Mouse (Mus musculus): ENCODE measurements around the gene Snrpd2. TPM values are rescaled to one million over a fixed set of nuclear protein-coding genes. Genes with fewer than 3 reads are reported as not detected.

Snrpd2 gene
- polyA plus RNA-seq, 1 experiment: 36.7 TPM

- H3K27me3 ChIP-seq (ENCODE audit: control insufficient read depth, insufficient read depth, low read length): no peaks in the 10 kb centered on the region; the same call in 1 of the 2 replicates
- H3K27ac ChIP-seq (ENCODE audit: control insufficient read depth, insufficient read depth, low read length): no peak overlapping the region
- no peak for DNase-seq
- no peak for TF ChIP-seq CTCF (IDR thresholded peaks at IDR 0.05; ENCODE audit: borderline replicate concordance, control insufficient read depth, extremely low read depth, insufficient read depth, low read length, poor library complexity)
- no peak for TF ChIP-seq POLR2A (IDR thresholded peaks at IDR 0.05; ENCODE audit: control insufficient read depth, extremely low read depth, insufficient read depth, low read length, poor library complexity)
- no peaks in the 10 kb centered on the region for H3K36me3 ChIP-seq (ENCODE audit: control insufficient read depth, insufficient read depth, low read length)
- H3K4me1 ChIP-seq (replicated peaks; ENCODE audit: control insufficient read depth, insufficient read depth, low read length): peaks cover 29% of the 10 kb centered on the region
- no peak overlapping the region for H3K4me3 ChIP-seq (ENCODE audit: control insufficient read depth, insufficient read depth, low read length)
- 56% methylated on average over 12 of the region's 12 CpGs for WGBS
These were observed 14.2 kb downstream of the Snrpd2 start for GRCm38 (mm10) chr7:19163752-19164151.

GRCm38 (mm10) chr7:19164189-19164588 lies 14.7 kb downstream of the Snrpd2 start:
- WGBS: 4% methylated on average over 6 of the region's 6 CpGs
- H3K27ac ChIP-seq (ENCODE audit: control insufficient read depth, insufficient read depth, low read length): no peak overlapping the region
- H3K36me3 ChIP-seq (ENCODE audit: control insufficient read depth, insufficient read depth, low read length): no peaks in the 10 kb centered on the region
- no peak overlapping the region for H3K4me3 ChIP-seq (ENCODE audit: control insufficient read depth, insufficient read depth, low read length)
- peaks cover 29% of the 10 kb centered on the region for H3K4me1 ChIP-seq (replicated peaks; ENCODE audit: control insufficient read depth, insufficient read depth, low read length)
- DNase-seq: no peak
- TF ChIP-seq CTCF (IDR thresholded peaks at IDR 0.05; ENCODE audit: borderline replicate concordance, control insufficient read depth, extremely low read depth, insufficient read depth, low read length, poor library complexity): no peak
- TF ChIP-seq POLR2A (IDR thresholded peaks at IDR 0.05; ENCODE audit: control insufficient read depth, extremely low read depth, insufficient read depth, low read length, poor library complexity): no peak
- no peaks in the 10 kb centered on the region; the same call in 1 of the 2 replicates for H3K27me3 ChIP-seq (ENCODE audit: control insufficient read depth, insufficient read depth, low read length)

GRCm38 (mm10) chr7:19164978-19165377 lies 15.5 kb downstream of the Snrpd2 start:
- Histone ChIP-seq H3K4me1 (replicated peaks; ENCODE audit: control insufficient read depth, insufficient read depth, low read length) (peaks cover 26% of the 10 kb centered on the region), H3K27ac (ENCODE audit: control insufficient read depth, insufficient read depth, low read length) (no peak overlapping the region), H3K36me3 (ENCODE audit: control insufficient read depth, insufficient read depth, low read length) (no peaks in the 10 kb centered on the region), H3K27me3 (ENCODE audit: control insufficient read depth, insufficient read depth, low read length) (no peaks in the 10 kb centered on the region; the same call in 1 of the 2 replicates), H3K4me3 (ENCODE audit: control insufficient read depth, insufficient read depth, low read length) (no peak overlapping the region)
- TF ChIP-seq POLR2A (IDR thresholded peaks at IDR 0.05; ENCODE audit: control insufficient read depth, extremely low read depth, insufficient read depth, low read length, poor library complexity) (no peak), CTCF (IDR thresholded peaks at IDR 0.05; ENCODE audit: borderline replicate concordance, control insufficient read depth, extremely low read depth, insufficient read depth, low read length, poor library complexity) (no peak)
- no peak for DNase-seq
- 8% methylated on average over 13 of the region's 13 CpGs for WGBS

GRCm38 (mm10) chr7:19165656-19166423 lies 16.3 kb downstream of the Snrpd2 start, which contains the start of gene Gipr:
Gene Gipr (minus strand): TSS chr7:19166127.
- WGBS: 18% methylated on average over 14 of the region's 14 CpGs
- DNase-seq: no peak
- Histone ChIP-seq H3K4me3 (ENCODE audit: control insufficient read depth, insufficient read depth, low read length) (no peak within 1 kb of the TSS), H3K36me3 (ENCODE audit: control insufficient read depth, insufficient read depth, low read length) (no peaks in the 10 kb centered on the region), H3K27me3 (ENCODE audit: control insufficient read depth, insufficient read depth, low read length) (no peaks in the 10 kb centered on the region; the same call in 1 of the 2 replicates), H3K27ac (ENCODE audit: control insufficient read depth, insufficient read depth, low read length) (no peak within 1 kb of the TSS), H3K4me1 (replicated peaks; ENCODE audit: control insufficient read depth, insufficient read depth, low read length) (peaks cover 20% of the 10 kb centered on the region)
- TF ChIP-seq POLR2A (IDR thresholded peaks at IDR 0.05; ENCODE audit: control insufficient read depth, extremely low read depth, insufficient read depth, low read length, poor library complexity) (no peak), CTCF (IDR thresholded peaks at IDR 0.05; ENCODE audit: borderline replicate concordance, control insufficient read depth, extremely low read depth, insufficient read depth, low read length, poor library complexity) (no peak)

- Histone ChIP-seq H3K27ac (ENCODE audit: control insufficient read depth, insufficient read depth, low read length) (no peak overlapping the region), H3K4me1 (replicated peaks; ENCODE audit: control insufficient read depth, insufficient read depth, low read length) (peaks cover 20% of the 10 kb centered on the region), H3K4me3 (ENCODE audit: control insufficient read depth, insufficient read depth, low read length) (no peak overlapping the region), H3K27me3 (ENCODE audit: control insufficient read depth, insufficient read depth, low read length) (no peaks in the 10 kb centered on the region; the same call in 1 of the 2 replicates), H3K36me3 (ENCODE audit: control insufficient read depth, insufficient read depth, low read length) (no peaks in the 10 kb centered on the region)
- DNase-seq: no peak
- 79% methylated on average over 3 of the region's 3 CpGs for WGBS
- TF ChIP-seq CTCF (IDR thresholded peaks at IDR 0.05; ENCODE audit: borderline replicate concordance, control insufficient read depth, extremely low read depth, insufficient read depth, low read length, poor library complexity) (no peak), POLR2A (IDR thresholded peaks at IDR 0.05; ENCODE audit: control insufficient read depth, extremely low read depth, insufficient read depth, low read length, poor library complexity) (no peak)
These were observed 17.5 kb downstream of the Snrpd2 start for GRCm38 (mm10) chr7:19166990-19167389.

- no peaks in the 10 kb centered on the region for H3K36me3 ChIP-seq (ENCODE audit: control insufficient read depth, insufficient read depth, low read length)
- no peaks in the 10 kb centered on the region; the same call in 1 of the 2 replicates for H3K27me3 ChIP-seq (ENCODE audit: control insufficient read depth, insufficient read depth, low read length)
- WGBS: 41% methylated on average over 10 of the region's 10 CpGs
- no peak overlapping the region for H3K27ac ChIP-seq (ENCODE audit: control insufficient read depth, insufficient read depth, low read length)
- H3K4me3 ChIP-seq (ENCODE audit: control insufficient read depth, insufficient read depth, low read length): no peak overlapping the region
- TF ChIP-seq CTCF (IDR thresholded peaks at IDR 0.05; ENCODE audit: borderline replicate concordance, control insufficient read depth, extremely low read depth, insufficient read depth, low read length, poor library complexity) (no peak), POLR2A (IDR thresholded peaks at IDR 0.05; ENCODE audit: control insufficient read depth, extremely low read depth, insufficient read depth, low read length, poor library complexity) (no peak)
- no peak for DNase-seq
- peaks cover 19% of the 10 kb centered on the region for H3K4me1 ChIP-seq (replicated peaks; ENCODE audit: control insufficient read depth, insufficient read depth, low read length)
These were observed 20.0 kb downstream of the Snrpd2 start for GRCm38 (mm10) chr7:19169506-19169905.
